Mouse (Mus musculus): ENCODE data around the gene Sez6.

DNA sequence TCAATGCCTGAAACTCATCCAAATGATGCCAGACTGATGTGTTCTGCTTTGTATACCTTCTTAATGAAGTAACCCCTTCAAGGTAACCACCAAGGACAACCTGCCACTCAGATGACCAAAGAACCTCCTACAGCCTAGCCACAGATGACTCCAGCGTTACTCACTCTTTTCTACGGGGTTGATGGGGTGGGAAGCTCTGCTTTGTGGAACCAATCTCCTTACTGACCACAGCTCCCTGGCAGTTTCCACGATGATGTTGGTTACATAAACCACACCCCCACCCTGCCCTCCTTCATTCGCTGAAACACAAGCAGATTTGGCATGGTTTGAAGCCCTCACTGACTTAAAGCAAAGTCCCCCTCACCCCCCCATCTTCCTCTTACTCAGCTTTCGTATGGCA is 2.8 kb upstream of the Sez6 start:
- TF ChIP-seq POLR2A (IDR thresholded peaks at IDR 0.05; ENCODE audit: control insufficient read depth, extremely low read depth, insufficient read depth, low read length, poor library complexity) (no peak), CTCF (IDR thresholded peaks at IDR 0.05; ENCODE audit: borderline replicate concordance, control insufficient read depth, extremely low read depth, insufficient read depth, low read length, poor library complexity) (no peak)

Data from thymus, adult 2 months (tissue).